Mouse (Mus musculus) forebrain, postnatal 0 days (tissue): ENCODE data around the gene Senp3. TPM values are rescaled to one million over a fixed set of nuclear protein-coding genes. Genes with fewer than 3 reads are reported as not detected.
"Not testable (repeated sequence)": the region's sequence is repeated elsewhere in the genome, so short reads cannot be mapped to it uniquely, and the experiment has no call there.

Source experiments
- ATAC-seq: fragments of 200-750 bp; cut with Nextera tagmentation; 2 replicates; pipeline ENCODE4 v1.8.0; 2017; ENCODE audit warnings: mild to moderate bottlenecking, moderate library complexity
- DNase-seq: peaks from one replicate; pipeline ENCODE4 v3.0.0-alpha.2; 2015
- H3K27ac ChIP-seq: fragments of 300-500 bp; sonication (generic); 2 replicates; pipeline ENCODE4 v1.5.1; 2014; ENCODE audit warnings: low read depth, mild to moderate bottlenecking, antibody characterized with exemption, low read length, moderate library complexity, mixed read lengths
- H3K27me3 ChIP-seq: fragments of 300-500 bp; sonication (generic); 2 replicates; pipeline ENCODE4 v1.6.1; 2014; ENCODE audit warnings: mild to moderate bottlenecking, low read length, mixed read lengths; ENCODE audit not compliant: insufficient read depth
- H3K36me3 ChIP-seq: fragments of 300-500 bp; sonication (generic); 2 replicates; pipeline ENCODE4 v1.6.1; 2014; ENCODE audit warnings: mild to moderate bottlenecking, moderate library complexity; ENCODE audit not compliant: insufficient read depth
- H3K4me1 ChIP-seq: fragments of 300-500 bp; sonication (generic); 2 replicates; pipeline ENCODE4 v1.6.1; 2014; ENCODE audit warnings: antibody characterized with exemption; ENCODE audit not compliant: insufficient read depth
- H3K4me2 ChIP-seq: fragments of 300-500 bp; sonication (generic); 2 replicates; pipeline ENCODE4 v1.6.1; 2014; ENCODE audit warnings: low read depth, mild to moderate bottlenecking, moderate library complexity
- H3K4me3 ChIP-seq: fragments of 300-500 bp; sonication (generic); 2 replicates; pipeline ENCODE4 v1.5.1; 2014; ENCODE audit warnings: low read depth, low read length, mixed read lengths
- H3K9ac ChIP-seq: fragments of 300-500 bp; sonication (generic); 2 replicates; pipeline ENCODE4 v1.6.1; 2014; ENCODE audit warnings: mild to moderate bottlenecking
- H3K9me3 ChIP-seq: fragments of 300-500 bp; sonication (generic); 2 replicates; pipeline ENCODE4 v1.6.1; 2016; ENCODE audit warnings: low read length
- CTCF ChIP-seq: sonication (generic); IDR thresholded peaks from 2 replicates; pipeline ENCODE4 v1.5.1; 2016; ENCODE audit warnings: antibody characterized with exemption, control low read depth, low read depth
- WGBS: fragments of 180-500 bp; shearing (Covaris S2); extraction: QIAGEN DNeasy Blood & Tissue Kit; methylation state at CpG from one replicate; pipeline ENCODE4 v1.1.7; 2014; 5-methylcytosine and 5-hydroxymethylcytosine counted together
- microRNA counts: library from miRNA; unstranded; fragments of <30 nt; microRNA quantifications from one replicate; lab custom pipeline; 2015
- microRNA-seq, 2 experiments: library from miRNA; unstranded; fragments of <30 nt; microRNA quantifications; one replicate each; pipeline ENCODE4; 2016
- polyA plus RNA-seq: library from polyadenylated mRNA; unstranded; fragments of >200 nt; fragmentation: Nextera tagmentation; extraction: Ambion mirVana; gene quantifications from 2 replicates; pipeline ENCODE4 v1.2.1, GENCODE M21; 2015
- total RNA-seq: library from RNA; depleted of rRNA; stranded (reverse); fragments of >200 nt; gene quantifications from 2 replicates; pipeline ENCODE4 v1.2.3, GENCODE M21; 2014; rRNA removed

The Senp3 gene
- total and polyA plus RNA-seq, 2 experiments from 2014 or later, result 77.6 to 82.4 TPM

- Histone ChIP-seq H3K9me3 (no peaks in the 10 kb centered on the region), H3K27ac (no peak overlapping the region), H3K36me3 (no peaks in the 10 kb centered on the region), H3K4me1 (peaks cover under 1% of the 10 kb centered on the region; the same call in 1 of the 2 replicates), H3K4me3 (no peak overlapping the region), H3K9ac (no peak overlapping the region), H3K27me3 (no peaks in the 10 kb centered on the region), H3K4me2 (no peak overlapping the region)
- 34% methylated on average over 6 of the region's 6 CpGs for WGBS
- peak; percentile 73 for DNase-seq
- no peak for ATAC-seq
- TF ChIP-seq CTCF, result peak; percentile 88
Observed at GRCm38 (mm10) chr11:69628286-69628685, 53.6 kb downstream of the Senp3 start.

GRCm38 (mm10) chr11:69624339-69624738 is 57.5 kb downstream of the Senp3 start:
- DNase-seq, H3K27ac ChIP-seq, H3K9me3 ChIP-seq, H3K4me2 ChIP-seq, H3K4me3 ChIP-seq, H3K36me3 ChIP-seq, H3K9ac ChIP-seq, H3K4me1 ChIP-seq, ATAC-seq, H3K27me3 ChIP-seq: not testable (repeated sequence)
- 91% methylated on average over 2 of the region's 2 CpGs for WGBS

MicroRNA genes within 50 kb of the gene (microRNA counts, 519-probe panel; counts per million panel counts)
- not detected for microRNA mmu-miR-1934 (lab: Ali Mortazavi, UCI)
- 2,341 counts per million, percentile 19 among the panel's probes with 10 or more counts for microRNA mmu-miR-467f (lab: Ali Mortazavi, UCI)

Small RNA genes within 50 kb of the gene (microRNA-seq; reads per million reads assigned to microRNA genes)
- gene Mir1934 (1.7 to 3.1 reads per million in 2 experiments), gene Mir467f (0 reads per million in 2 experiments)

Other genes starting within 250 kb of the Senp3 start
Only the 30 nearest of the 35 such genes appear.
- gene Dnah2, start 133.0 kb downstream of the Senp3 start, total RNA-seq, result 9.5 and 12.3 TPM in 2 replicates
- 1.8 and 3.0 TPM in 2 replicates for gene Dnah2, start 133.0 kb downstream of the Senp3 start, polyA plus RNA-seq
- 137 and 184 TPM in 2 replicates for gene Efnb3, start 121.9 kb downstream of the Senp3 start, total RNA-seq
- gene Efnb3, start 121.9 kb downstream of the Senp3 start, polyA plus RNA-seq, result 149 and 171 TPM in 2 replicates
- 10.5 and 13.1 TPM in 2 replicates for gene Wrap53, start 101.8 kb downstream of the Senp3 start, total RNA-seq
- 14.6 and 17.3 TPM in 2 replicates for gene Wrap53, start 101.8 kb downstream of the Senp3 start, polyA plus RNA-seq
- 40.1 and 43.1 TPM in 2 replicates for gene Trp53, start 101.7 kb downstream of the Senp3 start, total RNA-seq
- gene Trp53, start 101.7 kb downstream of the Senp3 start, polyA plus RNA-seq, result 52.4 and 59.8 TPM in 2 replicates
- 38.9 and 74.0 TPM in 2 replicates for gene Atp1b2, start 76.1 kb downstream of the Senp3 start, total RNA-seq
- gene Atp1b2, start 76.1 kb downstream of the Senp3 start, polyA plus RNA-seq, result 83.2 and 106 TPM in 2 replicates
- gene Shbg, start 64.2 kb downstream of the Senp3 start, total RNA-seq, result not detected in 2 replicates
- gene Shbg, start 64.2 kb downstream of the Senp3 start, polyA plus RNA-seq, result not detected in 2 replicates
- 8.6 and 18.9 TPM in 2 replicates for gene Sat2, start 60.1 kb downstream of the Senp3 start, total RNA-seq
- gene Sat2, start 60.1 kb downstream of the Senp3 start, polyA plus RNA-seq, result 27.3 and 28.0 TPM in 2 replicates
- gene Fxr2, start 49.1 kb downstream of the Senp3 start, total RNA-seq, result 83.9 and 94.5 TPM in 2 replicates
- 23.1 and 25.2 TPM in 2 replicates for gene Fxr2, start 49.1 kb downstream of the Senp3 start, polyA plus RNA-seq
- gene Sox15, start 26.8 kb downstream of the Senp3 start, total RNA-seq, result not detected in 2 replicates
- gene Sox15, start 26.8 kb downstream of the Senp3 start, polyA plus RNA-seq, result not detected in 2 replicates
- 158 and 214 TPM in 2 replicates for gene Mpdu1, start 19.4 kb downstream of the Senp3 start, total RNA-seq
- gene Mpdu1, start 19.4 kb downstream of the Senp3 start, polyA plus RNA-seq, result 118 and 122 TPM in 2 replicates
- gene Cd68, start 15.9 kb downstream of the Senp3 start, total RNA-seq, result 6.4 and 7.7 TPM in 2 replicates
- gene Cd68, start 15.9 kb downstream of the Senp3 start, polyA plus RNA-seq, result 16.0 and 16.3 TPM in 2 replicates
- 1,003 and 1,045 TPM in 2 replicates for gene Eif4a1, start 9.7 kb downstream of the Senp3 start, total RNA-seq
- gene Eif4a1, start 9.7 kb downstream of the Senp3 start, polyA plus RNA-seq, result 614 and 772 TPM in 2 replicates
- 1.3 TPM in 1 of 2 replicates, not detected in the other for gene Tnfsf13, start 3.7 kb upstream of the Senp3 start, total RNA-seq
- 0.48 and 0.61 TPM in 2 replicates for gene Tnfsf13, start 3.7 kb upstream of the Senp3 start, polyA plus RNA-seq
- gene Tnfsf12, start 13.8 kb upstream of the Senp3 start, total RNA-seq, result 3.3 and 6.7 TPM in 2 replicates
- gene Tnfsf12, start 13.8 kb upstream of the Senp3 start, polyA plus RNA-seq, result 4.3 and 7.4 TPM in 2 replicates
- gene Tnfsfm13, start 14.0 kb upstream of the Senp3 start, total RNA-seq, result 0.95 and 4.4 TPM in 2 replicates
- gene Tnfsfm13, start 14.0 kb upstream of the Senp3 start, polyA plus RNA-seq, result 1.4 and 2.1 TPM in 2 replicates
- gene Polr2a, start 76.6 kb upstream of the Senp3 start, total RNA-seq, result 11.1 and 20.5 TPM in 2 replicates
- 9.1 and 10.0 TPM in 2 replicates for gene Polr2a, start 76.6 kb upstream of the Senp3 start, polyA plus RNA-seq
- not detected in 2 replicates for gene Slc35g3, start 79.9 kb upstream of the Senp3 start, total RNA-seq
- gene Slc35g3, start 79.9 kb upstream of the Senp3 start, polyA plus RNA-seq, result 0.21 TPM in 1 of 2 replicates, not detected in the other
- gene Zbtb4, start 83.8 kb upstream of the Senp3 start, total RNA-seq, result 20.3 and 22.9 TPM in 2 replicates
- 2.1 and 2.7 TPM in 2 replicates for gene Zbtb4, start 83.8 kb upstream of the Senp3 start, polyA plus RNA-seq
- gene Chrnb1, start 113.9 kb upstream of the Senp3 start, total RNA-seq, result 0.33 and 3.8 TPM in 2 replicates
- 0.69 and 1.2 TPM in 2 replicates for gene Chrnb1, start 113.9 kb upstream of the Senp3 start, polyA plus RNA-seq
- 10.1 and 15.9 TPM in 2 replicates for gene Fgf11, start 119.8 kb upstream of the Senp3 start, total RNA-seq
- gene Fgf11, start 119.8 kb upstream of the Senp3 start, polyA plus RNA-seq, result 1.6 and 3.1 TPM in 2 replicates
- 0.23 and 0.76 TPM in 2 replicates for gene Tmem102, start 123.5 kb upstream of the Senp3 start, total RNA-seq
- gene Tmem102, start 123.5 kb upstream of the Senp3 start, polyA plus RNA-seq, result 0.74 and 1.2 TPM in 2 replicates
- not detected in 2 replicates for gene Gm39566, start 133.2 kb upstream of the Senp3 start, total RNA-seq
- not detected in 2 replicates for gene Gm39566, start 133.2 kb upstream of the Senp3 start, polyA plus RNA-seq
- not detected in 2 replicates for gene Spem2, start 136.4 kb upstream of the Senp3 start, total RNA-seq
- not detected in 2 replicates for gene Spem2, start 136.4 kb upstream of the Senp3 start, polyA plus RNA-seq
- 0.38 and 0.62 TPM in 2 replicates for gene Spem1, start 140.1 kb upstream of the Senp3 start, total RNA-seq
- gene Spem1, start 140.1 kb upstream of the Senp3 start, polyA plus RNA-seq, result 0.23 and 0.50 TPM in 2 replicates
- gene Nlgn2, start 155.7 kb upstream of the Senp3 start, total RNA-seq, result 82.2 and 104 TPM in 2 replicates
- 13.0 and 18.2 TPM in 2 replicates for gene Nlgn2, start 155.7 kb upstream of the Senp3 start, polyA plus RNA-seq
- 117 and 189 TPM in 2 replicates for gene Tmem256, start 156.4 kb upstream of the Senp3 start, total RNA-seq
- gene Tmem256, start 156.4 kb upstream of the Senp3 start, polyA plus RNA-seq, result 350 and 422 TPM in 2 replicates
- 26.6 and 30.6 TPM in 2 replicates for gene Plscr3, start 164.3 kb upstream of the Senp3 start, total RNA-seq
- 36.2 and 38.2 TPM in 2 replicates for gene Plscr3, start 164.3 kb upstream of the Senp3 start, polyA plus RNA-seq
- not detected in 2 replicates for gene Tnk1, start 176.6 kb upstream of the Senp3 start, total RNA-seq
- 0.10 and 0.23 TPM in 2 replicates for gene Tnk1, start 176.6 kb upstream of the Senp3 start, polyA plus RNA-seq
- not detected in 2 replicates for gene Tmem95, start 195.9 kb upstream of the Senp3 start, total RNA-seq
- not detected in 2 replicates for gene Tmem95, start 195.9 kb upstream of the Senp3 start, polyA plus RNA-seq
- gene Kctd11, start 199.3 kb upstream of the Senp3 start, total RNA-seq, result 1.0 and 1.3 TPM in 2 replicates
- gene Kctd11, start 199.3 kb upstream of the Senp3 start, polyA plus RNA-seq, result 0.58 and 0.88 TPM in 2 replicates